1 mouse cellular context compared by ENCODE assay signal in genomic region chr3:108590786-108591529, GRCm38 (mm10).
TF ChIP-seq lines count a peak whose summit lies in the region.

Wdr47 (plus strand) TSS chr3:108591279.

TF ChIP-seq in CH12.LX, 34 proteins besides CTCF, POLR2A, EP300 and RAD21 (continued from another document):
- TF ChIP-seq TBP (conservative IDR thresholded peaks at IDR 0.05; ENCODE audit: low read depth, low read length) (peak; percentile 44; the same call in 1 of the 2 replicates), ZMIZ1 (IDR thresholded peaks at IDR 0.05; ENCODE audit: low read depth, low read length) (peak; percentile 50; the same call in 1 of the 2 replicates), NELFE (IDR thresholded peaks at IDR 0.05; ENCODE audit: low read depth, low read length) (peak; percentile 54; the same call in 1 of the 2 replicates)
TF ChIP-seq in CH12.LX: peak in this region for 11.
